Mouse (Mus musculus) kidney, adult 18-20 months (tissue): Measurements from ENCODE around the gene Dapk1.

Source experiments
- DNase-seq: peaks from one replicate; pipeline ENCODE4 v3.0.0; 2021

The Dapk1 gene

DNA sequence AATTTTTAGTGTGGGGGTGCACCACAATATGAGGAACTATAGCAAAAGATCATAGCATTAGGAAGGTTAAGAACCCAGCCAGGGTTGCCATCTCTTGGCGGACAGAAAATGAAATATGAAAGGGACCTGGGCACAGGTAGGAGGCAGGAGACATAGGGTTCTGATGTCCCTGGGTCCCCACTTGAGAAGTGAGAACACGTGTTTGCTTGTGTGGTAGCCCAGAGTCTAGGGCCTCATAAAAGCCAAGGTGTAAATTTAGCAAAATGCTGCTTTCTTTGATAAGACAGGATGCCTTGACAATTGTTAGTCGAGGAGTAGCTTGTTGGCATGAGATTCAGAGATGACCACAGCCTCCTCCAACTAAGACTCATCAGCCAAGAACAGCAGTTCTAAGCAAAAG is 143.0 kb downstream of the Dapk1 start:
- no peak for DNase-seq

DNA sequence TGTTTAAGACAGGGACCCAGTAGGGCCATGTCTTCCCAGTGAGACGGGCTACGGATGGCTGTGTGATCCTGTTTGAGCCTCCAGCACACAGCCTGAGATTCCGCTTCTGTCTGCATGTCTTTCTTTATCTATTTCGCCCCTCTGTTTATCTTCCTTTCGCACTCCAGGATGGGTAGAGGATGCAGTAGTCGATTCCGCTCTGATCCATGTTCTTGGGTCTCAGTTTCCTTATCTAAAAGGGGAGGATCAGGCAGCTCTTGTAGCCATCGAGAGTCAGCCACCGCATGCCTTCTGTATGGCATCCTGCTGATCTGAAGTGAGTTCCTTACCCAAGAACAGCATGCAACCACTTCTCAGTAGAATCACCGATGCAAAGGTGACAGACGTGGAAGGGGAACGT is 143.6 kb downstream of the Dapk1 start:
- no peak for DNase-seq

DNA sequence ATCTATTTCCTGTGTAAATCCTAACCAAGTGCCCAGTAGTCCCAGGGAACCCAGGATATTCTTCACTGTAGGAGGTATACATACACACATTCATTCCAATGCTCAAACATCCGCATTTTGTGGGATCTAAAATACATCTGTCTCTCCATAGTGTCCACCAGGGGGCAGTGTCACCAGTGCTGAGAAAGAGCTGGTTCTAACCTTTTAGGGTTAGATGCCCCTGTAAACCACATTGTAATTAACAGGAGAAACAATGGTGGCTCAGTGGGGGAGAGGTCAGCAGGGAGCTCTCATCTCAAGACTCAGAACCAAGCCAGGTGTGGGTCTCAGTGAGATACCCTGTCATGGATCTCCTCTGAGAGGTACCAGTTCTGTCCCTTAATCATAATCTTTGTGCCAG is 144.5 kb downstream of the Dapk1 start:
- DNase-seq: no peak

DNA sequence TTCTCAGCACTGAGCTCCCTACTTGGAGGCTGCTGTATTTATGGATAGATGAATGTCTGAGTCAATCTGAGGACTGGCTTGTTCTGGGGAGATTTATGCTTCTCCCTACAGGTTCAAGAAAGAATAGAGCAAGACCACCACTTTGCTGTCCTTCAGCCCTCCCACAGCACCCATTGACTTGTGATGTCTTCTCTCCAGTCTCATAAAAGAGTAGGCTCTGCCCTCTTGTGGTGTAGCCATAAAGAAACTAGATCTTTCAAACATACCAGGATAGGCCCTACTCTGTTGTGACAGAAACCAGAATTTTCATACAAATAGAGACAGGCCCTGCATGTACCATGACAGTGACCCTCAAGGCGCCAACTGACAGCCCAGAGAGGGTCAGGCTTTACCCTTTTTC is 145.5 kb downstream of the Dapk1 start:
- DNase-seq: no peak

DNA sequence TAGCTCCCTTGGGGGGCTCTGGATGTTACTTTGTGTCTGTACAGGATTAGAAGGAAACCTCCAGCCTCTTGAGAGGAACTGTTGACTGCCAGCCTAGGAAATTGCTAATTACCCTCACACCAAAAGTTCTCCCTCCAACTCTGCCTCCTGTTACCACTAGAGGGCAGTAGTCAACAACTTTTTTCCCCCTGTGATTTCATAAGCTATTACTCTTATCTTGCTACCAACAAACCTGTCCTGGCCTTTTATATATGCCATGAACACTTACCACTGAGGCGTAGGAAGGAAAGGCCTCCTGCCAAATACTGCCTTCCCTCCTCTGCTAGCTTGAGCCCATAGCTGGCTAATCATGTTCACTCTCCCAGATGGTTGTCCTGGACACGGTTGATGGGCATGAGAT is 146.8 kb downstream of the Dapk1 start:
- DNase-seq: no peak

DNA sequence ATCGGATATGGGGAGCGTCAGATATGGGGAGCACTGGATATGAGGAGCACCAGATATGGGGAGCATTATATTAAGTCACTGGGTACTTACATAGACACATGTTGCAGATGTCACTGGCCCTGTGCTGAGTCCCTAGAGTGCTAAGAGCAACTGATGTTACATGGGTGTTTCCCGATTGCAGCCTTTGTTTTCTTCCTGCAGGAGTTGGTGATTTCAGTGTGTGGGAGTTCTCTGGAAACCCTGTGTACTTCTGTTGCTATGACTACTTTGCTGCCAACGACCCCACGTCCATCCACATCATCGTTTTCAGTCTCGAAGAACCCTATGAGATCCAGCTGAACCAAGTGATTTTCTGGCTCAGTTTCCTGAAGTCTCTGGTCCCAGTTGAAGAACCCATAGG is 149.2 kb downstream of the Dapk1 start:
- DNase-seq: no peak

DNA sequence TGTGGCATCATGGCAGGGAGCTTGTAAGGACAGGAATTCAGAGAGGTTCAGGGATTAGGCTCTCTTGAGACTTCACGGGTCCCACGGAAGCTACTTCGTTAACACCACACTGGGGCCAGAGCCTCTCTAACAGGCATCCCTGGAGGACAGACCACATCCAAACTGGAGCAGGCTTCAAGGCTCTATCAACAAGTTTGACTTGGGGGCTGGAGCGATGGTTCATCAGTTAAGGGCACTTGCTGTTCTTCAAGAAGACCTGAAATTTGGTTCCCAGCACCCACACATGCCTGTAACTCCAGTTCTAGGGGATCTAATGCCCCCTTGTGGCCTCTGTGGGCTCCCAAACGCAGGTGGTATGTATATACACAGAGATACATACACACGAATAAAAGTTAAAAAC is 151.5 kb downstream of the Dapk1 start:
- DNase-seq: no peak

DNA sequence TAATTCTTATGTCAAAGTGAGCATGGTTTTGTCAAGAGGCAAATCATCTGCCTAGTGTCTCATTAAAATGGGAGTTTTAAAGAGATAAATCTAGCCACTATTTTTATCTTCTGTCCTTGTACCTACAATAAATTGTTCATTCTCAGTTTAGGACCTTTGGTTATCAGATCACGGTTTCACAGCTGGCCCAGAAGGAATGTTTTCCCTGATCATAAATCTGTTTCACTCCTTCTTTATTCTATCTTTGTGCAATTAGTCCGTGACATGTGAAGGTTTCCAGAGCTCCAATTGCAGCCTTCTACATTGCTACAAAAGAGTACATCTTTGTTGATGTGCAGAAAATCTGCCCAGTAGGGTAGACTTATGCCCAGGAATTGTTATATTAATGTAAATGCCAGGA is 153.5 kb downstream of the Dapk1 start:
- DNase-seq: no peak

DNA sequence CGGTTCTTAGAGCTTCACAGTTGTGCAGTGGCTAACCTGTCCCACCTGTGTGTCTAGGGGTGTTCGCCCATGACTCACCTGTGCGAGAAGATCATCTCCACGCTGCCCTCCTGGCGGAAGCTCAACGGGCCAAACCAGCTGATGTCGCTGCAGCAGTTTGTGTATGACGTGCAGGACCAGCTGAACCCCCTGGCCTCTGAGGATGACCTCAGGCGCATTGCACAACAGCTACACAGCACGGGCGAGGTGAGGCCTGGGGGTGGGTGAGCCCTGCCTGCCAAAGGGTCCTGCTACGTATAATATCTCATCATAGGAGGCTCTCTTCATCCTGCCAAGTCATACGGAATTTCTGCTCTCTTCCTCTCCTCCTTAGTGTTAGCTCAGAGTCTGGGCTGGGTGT is 155.5 kb downstream of the Dapk1 start:
- no peak for DNase-seq

DNA sequence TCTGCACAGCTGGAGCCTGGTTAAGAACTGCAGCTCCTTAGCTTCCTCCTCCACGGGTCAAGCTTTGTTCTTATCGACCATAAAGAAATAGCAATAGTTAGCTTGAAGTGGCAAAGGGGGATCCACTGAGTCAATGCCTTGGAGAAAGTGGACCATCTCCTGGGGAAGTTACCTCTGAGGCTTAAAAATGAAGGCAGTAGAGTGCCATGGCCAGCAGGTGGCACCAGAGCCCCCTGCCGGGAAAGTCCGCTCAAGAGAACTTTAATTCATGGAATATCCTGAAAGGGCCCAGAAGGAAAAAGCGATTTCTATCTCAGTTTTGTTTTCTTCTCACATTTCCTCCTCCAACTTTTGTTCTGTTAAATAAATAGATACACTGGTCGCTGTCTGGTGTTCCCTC is 157.4 kb downstream of the Dapk1 start:
- DNase-seq: peak; percentile 63

DNA sequence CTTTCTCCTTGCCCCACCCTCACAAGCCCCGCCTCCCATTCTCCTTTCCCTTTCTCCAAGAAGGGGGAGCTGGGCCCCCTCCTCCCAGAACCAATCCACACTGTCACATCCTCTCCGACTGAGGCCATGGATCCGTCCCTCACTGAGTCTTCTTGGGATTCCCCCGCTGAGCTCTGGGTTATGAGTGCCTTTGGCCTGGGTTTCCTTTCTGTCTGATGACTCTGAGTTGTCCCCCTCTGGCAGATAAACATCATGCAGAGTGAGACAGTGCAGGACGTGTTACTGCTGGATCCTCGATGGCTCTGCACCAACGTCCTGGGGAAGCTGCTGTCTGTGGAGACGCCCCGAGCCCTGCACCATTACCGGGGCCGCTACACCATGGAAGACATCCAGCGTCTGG is 158.6 kb downstream of the Dapk1 start:
- no peak for DNase-seq

DNA sequence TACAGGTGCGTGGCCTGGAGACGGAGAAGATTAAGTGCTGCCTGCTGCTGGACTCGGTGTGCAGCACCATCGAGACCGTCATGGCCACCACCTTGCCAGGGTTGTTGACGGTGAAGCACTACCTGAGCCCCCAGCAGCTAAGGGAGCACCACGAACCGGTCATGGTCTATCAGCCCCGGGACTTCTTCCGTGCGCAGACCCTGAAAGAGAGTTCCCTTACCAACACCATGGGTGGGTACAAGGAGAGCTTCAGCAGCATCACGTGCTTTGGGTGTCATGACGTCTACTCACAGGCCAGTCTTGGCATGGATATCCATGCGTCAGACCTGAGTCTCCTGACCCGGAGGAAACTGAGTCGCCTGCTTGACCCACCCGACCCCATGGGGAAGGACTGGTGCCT is 159.4 kb downstream of the Dapk1 start:
- DNase-seq: no peak

DNA sequence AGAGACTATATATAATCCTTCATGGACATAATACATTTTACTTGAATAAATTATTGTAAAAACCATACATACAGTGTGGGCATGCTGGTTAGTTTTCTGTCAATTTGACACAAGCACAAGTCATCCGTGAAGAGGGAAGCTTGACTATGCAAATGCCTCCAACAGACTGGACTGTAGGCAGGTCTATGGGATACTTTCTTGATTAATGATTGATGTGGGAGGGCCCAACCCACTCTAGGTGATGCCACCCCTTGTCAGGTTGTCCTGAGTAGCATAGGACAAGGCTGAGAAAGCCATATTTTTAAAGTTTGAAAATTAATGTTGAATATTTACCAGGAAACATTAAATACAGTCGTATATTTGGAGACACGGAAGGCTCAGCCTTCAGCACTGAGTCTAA is 178.8 kb downstream of the Dapk1 start:
- no peak for DNase-seq

DNA sequence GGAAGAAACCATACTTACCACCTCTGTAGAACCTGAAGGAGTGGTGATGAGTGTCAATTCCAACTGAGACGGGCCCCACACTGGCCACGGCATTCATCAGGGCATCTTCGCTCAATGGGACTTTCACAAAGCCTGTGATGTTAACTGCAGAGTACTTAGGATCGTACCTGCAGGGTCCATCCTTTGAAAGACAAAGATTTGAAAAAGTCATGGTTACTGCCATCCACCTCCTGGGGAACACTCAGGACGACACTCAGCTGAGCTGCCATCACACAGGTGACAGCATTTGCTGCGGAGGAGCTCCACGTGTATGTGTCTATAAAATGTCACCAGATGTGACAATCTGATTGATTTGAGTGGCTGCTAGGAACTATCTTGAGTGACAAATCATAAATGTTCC is 181.6 kb downstream of the Dapk1 start:
- no peak for DNase-seq

DNA sequence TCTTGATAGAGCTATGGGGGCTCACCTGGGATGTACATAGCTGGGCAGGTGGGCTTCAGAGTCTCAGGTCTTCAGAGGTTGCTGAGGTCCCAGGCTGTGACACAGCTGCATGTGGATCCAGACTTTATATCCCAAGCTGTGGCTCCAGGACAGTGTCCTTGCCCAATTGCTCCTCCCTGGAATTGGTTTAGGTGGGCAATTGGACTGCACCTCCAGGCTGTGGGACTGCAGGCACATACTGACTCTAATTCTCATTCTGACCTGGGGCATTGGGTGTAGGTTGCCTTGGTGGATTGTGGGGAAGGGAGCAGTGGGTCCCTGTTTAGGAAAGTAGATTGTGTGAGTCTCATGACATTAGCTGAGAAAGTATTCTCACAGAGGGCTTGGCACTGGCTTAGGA is 184.5 kb downstream of the Dapk1 start, which contains the start of gene BC051665:
Gene BC051665 (minus strand): TSS at position 101 of the 400 bp plus-strand sequence.
- DNase-seq: no peak

DNA sequence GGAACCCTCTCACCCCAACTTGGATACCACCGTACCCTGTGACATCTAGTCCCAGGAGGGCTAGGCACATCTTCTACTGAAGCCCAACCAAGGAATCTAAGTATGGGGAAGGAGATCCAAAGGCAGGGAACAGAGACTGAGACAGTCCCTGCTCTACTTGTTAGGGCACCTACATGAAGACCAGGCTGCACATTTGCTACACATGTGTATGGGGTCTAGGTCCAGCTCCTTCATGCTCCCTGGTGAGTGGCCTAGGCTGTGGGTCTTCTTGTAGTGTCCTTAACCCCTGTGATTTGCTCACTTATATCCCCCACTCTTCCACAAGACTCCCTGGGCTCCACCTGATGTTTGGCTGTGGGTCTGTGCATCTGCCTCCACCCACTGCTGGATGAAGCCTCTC is 187.7 kb downstream of the Dapk1 start:
- DNase-seq: no peak

DNA sequence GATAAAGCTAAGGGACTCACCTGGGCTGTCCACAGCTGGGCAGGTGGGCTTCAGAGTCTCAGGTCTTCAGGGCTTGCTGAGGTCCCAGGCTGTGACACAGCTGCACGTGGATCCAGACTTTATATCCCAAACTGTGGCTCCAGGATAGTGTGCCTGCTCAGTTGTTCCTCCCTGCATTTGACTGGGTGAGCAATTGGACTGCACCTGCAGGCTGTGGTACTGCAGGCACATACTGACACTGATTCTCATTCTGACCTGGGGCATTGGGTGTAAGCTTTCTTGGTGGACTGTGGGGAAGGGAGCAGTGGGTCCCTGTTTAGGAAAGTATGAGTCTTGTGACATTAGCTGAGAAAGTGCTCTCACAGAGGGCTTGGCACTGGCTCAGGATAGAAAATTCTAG is 201.0 kb downstream of the Dapk1 start, which contains the start of gene Ctsll3:
Gene Ctsll3 (minus strand): TSS at position 101 of the 400 bp plus-strand sequence.
- no peak for DNase-seq

DNA sequence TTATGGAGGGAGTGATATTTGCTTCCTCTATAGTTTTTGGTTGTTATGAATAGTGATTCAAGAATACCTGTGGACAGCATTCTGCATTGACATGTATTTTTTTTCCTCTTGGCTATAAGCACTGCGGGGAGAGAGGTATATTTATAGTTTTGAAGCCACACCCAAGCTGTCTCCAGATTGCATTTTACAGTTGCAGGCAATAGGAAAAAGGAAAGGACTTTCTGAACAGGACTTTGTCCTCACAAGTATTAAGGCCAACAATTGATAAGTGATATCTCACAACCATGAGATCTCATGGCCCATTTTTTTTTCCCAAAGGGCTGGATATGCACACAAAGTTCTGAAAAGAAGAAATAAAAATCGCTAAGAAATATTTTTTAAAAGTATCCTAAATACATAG is 207.9 kb downstream of the Dapk1 start:
- DNase-seq: no peak

DNA sequence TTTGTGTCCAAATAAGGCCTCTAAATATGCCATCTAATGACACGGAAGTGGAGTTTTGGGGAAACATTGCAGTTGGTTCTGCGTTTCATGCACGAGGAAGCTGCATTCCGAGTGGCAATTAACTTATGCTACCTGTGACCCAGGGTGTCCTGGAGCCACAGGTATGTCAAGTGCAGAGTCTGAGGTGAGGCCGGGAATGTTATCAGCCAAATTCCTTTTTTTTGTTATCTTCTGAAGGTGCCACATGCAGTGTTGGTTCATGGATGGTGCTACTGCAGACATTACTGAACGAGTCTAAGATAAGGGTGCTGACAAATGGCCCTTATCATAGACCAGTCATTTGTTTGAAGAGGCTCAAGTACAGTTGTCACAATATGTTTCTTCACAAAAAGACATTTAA is 211.0 kb downstream of the Dapk1 start:
- DNase-seq: no peak
